Mouse (Mus musculus) embryo, embryonic 9.5 days (tissue): ENCODE measurements around the gene Ly6g6d.

Experiments
- DNase-seq: peaks from one replicate; pipeline ENCODE4 v3.0.0-alpha.2; 2017; ENCODE audit errors: extremely low spot score

Ly6g6d gene

DNA sequence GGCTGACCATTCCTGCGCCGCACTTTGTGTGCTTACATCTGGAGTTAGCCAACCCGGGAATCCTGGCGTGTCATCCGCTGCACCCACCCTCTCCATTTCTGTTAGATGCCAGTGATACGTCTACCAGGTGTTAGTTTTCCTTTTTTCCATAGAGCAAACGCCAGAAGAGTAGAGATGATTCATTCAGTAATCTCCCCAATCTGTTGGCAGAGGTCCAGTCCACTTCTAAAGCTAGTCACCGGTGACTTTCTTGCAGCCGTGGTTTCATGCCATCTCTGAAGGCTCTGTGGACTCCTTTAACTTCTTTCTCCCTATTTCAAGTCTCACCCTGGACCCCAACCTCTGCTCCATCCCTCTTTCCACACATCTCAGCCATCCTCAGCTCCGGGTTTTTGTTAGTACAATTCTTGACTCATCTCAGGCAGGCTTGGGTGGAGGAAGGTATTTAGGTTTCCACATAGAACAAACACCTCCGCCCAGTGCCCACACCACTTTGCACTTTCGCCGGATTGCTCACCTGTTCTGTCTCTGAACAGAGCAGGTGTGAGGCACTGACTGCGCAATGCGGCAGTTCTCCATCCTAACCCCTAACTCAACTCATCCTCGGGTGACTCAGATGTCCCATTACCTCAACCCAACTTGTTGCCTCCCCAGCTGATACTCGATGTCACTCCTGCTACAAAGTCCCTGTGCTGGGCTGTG lies 9.5 kb downstream of the Ly6g6d start:
- DNase-seq, result no peak

DNA sequence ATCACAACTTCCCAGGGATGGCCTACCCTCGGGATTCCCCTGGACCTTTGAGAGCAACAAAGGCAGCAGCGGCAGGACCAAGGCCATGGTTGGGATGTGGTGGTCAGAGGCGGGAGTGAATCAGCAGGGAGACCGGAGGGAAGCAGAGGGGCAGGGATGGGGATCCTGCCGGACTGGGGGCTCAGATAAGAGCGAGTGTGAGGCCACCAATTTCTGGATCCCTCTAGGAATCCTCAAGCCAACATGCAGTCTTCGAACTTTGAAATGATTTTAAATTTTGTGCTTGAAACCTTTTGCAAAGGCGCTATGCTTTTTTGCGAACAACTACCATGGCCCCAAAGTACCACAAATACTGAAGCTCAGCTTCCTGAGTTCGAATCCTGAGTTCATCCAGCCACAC lies 11.8 kb downstream of the Ly6g6d start, which contains the start of gene Mpig6b:
Gene Mpig6b (minus strand): TSS at position 101 of the 400 bp plus-strand sequence.
- DNase-seq, result no peak

DNA sequence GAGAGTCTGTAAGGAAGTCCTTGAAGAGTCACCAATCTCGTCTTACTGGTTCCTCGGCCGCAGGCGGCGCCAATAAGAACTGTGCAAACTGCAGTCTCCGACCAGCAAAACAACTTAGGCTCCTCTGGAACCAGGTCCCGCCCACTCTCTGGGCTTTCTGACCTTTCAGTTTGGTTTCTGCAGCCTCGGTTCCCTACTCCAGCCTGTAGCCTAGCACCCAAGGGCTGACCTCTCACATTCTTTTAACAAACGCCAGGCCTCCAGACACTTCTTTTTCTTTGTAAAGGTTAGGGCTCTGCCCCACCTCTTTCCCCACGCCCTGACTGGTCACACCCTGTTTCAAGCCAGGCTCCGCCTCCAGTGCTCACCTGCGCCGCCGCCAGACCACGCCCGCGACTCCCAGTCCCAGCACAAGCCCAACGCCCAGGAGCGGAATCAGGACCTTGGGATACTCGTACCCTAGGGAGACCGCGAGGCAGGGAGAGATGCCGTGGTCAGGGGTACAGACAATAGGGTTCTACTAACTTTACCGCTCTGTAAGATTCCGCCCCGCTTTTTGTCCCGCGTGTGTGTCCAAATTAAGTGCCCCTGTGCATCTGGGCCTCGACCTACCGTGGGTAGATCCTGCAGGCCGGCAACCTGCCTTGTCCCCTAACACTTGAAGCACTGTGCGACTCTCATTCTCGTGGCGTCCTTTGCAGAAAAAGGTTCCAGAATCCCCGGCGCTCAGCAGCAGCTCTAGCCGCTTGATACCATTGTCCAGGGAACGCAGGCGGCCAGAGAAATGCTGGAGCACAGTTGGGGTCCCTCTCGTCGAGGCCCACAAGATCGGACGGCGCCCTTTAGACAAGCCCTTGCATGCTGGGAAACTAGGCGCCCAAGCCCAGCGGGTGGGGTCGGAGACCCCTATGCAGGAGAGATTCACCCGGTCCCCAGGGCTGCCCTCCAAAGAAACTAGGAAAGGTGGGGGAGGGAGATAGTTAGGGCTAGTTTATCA lies 12.6 kb downstream of the Ly6g6d start, which contains the start of gene Ly6g6c:
Gene Ly6g6c (plus strand): TSS at position 438 of the 997 bp plus-strand sequence.
- peak; percentile 61 for DNase-seq

DNA sequence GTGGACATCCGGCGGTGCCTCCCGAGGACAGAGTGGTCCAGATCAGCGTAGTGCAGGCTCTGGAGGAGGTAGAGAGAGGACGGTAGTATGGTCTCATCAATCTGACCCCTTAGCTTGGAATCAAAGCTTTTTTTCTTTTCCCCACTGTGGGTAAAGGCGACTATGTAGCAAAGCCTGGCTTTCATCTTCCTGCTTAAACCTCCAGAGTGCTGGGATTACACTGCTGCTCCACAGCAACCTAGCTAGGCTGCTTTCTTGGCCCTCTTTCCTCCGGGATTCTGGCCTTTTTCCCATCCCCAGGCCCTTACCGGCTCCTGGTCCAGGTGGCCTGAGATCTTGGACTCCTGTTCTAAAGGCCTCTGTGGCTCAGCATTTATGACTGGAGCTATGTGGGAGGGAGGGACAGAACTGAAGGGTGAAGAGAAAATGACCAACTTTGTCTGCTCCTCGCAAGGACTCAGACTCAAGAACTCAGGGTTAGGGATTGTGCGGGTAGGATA lies 13.4 kb downstream of the Ly6g6d start:
- no peak for DNase-seq

DNA sequence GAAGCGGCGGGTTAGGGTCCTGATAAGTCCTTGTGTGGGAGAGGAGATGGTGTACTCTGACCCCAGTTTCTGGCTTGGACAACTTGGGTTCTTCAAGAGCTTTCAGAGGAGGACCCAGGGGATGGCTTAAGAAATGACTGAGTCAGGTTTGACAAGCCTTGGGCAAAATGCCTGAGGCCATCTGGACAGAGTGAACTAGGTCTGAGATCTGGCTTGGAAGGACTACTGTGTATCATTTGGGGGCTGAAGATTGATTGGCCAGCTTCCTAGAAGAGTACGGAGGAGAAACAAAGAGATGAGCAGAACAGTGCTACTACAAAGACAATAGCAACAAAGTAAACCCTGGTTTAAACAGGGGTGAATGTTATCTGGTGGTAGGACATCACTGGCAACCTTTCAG lies 14.4 kb downstream of the Ly6g6d start:
- DNase-seq, result no peak

DNA sequence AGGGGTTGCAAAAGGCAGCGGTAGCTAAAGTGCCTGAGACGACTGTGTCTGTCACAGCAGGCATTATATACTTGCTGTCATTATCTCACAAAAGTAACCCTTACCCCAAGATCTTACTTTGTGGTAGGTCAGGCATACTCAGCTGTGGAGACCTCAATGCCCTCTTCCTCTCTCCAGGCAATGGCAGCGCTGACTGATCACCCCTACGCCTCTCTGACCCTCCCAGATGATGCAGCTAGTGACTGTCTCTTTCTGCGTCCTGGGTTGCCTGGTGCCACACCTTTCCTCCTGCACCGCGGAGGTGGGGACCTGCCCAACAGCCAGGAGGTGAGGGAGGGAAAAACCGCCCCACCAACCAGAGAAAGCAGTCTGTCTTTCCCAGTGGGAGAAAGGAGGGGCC lies 16.6 kb downstream of the Ly6g6d start:
- DNase-seq, result no peak

DNA sequence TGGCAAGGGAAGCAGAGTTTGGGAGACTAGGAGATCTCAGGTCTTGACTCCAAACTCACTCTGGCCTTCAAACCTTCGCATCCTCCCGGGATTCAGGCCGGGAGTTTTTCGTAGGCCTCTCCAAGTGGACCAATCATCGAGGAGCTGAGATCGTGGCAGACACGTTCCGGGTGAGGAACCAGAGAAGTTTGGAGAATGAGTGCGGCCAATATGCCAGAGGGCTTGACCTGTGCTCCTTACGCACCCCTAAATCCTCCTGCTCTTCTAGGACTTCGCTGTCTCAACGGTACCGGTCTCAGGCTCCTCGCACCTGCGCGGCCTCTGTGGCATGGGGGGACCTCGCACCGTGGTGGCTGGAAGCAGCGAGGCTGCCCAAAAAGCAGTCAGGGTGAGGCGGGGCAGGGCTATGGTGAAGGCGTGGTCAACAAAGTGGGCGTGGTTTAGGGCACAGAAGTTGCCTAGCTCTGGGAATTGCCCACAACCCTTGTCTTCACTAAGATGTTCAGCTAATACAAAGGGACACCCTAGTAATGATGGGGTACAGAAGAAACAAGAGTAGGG lies 17.0 kb downstream of the Ly6g6d start:
- no peak for DNase-seq

DNA sequence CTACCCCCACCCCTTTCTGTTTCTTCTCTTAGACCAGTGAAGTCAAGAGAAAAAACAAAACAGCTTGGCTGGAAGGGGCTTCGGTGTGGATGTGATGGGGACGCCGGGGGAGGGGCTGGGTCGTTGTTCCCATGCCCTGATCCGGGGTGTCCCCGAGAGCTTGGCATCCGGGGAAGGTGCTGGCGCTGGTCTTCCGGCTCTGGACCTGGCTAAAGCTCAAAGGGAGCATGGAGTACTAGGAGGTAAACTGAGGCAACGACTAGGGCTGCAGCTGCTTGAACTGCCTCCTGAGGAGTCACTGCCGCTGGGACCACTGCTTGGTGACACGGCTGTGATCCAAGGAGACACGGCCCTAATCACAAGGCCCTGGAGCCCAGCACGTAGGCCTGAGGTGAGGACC lies 17.8 kb downstream of the Ly6g6d start:
- DNase-seq, result no peak

DNA sequence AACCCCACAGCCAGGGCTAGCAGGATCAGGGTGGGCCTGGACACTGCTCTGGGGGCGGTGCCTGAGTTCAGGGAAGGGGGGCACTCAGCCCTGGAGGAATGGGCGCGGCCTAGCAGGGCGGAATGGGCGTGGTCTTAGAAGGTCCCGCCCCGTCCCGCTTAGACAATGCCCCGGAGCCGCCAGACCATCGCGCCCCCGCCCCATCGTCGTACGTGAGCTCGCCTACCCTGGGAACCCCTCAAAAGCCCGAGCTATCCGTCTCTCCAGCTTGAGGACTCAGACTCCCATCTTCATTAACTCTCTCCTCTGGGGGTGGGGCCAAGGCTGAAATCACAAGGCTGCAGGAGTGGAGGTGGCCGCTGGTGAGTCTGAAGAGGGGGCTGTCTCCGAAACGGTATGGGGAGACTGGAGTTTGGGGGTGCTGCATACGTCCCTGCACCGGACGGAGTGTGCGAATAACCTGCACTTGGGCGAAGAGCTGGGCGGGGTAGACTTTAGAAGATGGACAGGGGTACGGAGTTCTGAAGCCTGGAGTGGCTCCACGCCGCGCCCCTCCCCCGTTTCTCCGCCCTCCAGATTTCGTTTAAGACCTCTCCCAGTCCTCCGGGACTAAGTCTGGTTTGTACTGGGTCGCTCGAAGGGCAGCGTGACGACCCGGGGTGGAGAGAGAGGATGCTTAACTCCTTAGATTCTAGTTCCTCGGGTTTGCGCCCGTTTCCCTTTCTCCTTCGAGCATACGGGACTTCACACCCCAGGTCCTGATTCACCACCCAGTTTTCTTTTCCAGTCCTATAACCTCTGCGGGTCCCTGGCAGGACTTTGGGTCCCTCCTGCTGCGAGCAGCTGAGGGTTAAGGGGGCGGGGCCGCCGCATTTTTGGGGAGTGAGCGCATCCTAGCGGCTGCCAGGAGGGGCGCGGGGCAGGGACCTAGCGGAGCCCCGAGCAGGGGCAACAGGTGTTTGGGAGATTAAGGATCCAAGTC lies 18.7 kb downstream of the Ly6g6d start, which contains the start of gene Ddah2:
Gene Ddah2 (plus strand): TSS at position 125 of the 982 bp plus-strand sequence.
- peak; percentile 95 for DNase-seq

DNA sequence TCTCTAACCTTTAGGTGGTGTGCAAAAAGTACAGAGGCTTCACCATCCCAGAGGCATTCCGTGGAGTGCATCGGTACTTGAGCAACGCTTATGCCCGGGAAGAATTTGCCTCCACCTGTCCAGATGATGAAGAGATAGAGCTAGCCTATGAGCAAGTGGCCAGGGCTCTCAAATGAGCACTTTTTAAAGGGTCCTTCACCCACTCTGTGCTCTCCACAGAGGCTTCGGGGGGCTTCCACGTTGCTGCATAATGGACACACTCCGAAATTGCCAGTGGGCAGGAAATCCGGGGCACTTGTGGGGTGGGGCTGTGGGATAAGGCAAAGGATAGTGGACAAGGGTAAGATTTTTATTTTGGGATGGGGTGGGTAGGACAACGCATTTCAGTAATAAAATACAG lies 19.5 kb downstream of the Ly6g6d start:
- DNase-seq, result no peak

DNA sequence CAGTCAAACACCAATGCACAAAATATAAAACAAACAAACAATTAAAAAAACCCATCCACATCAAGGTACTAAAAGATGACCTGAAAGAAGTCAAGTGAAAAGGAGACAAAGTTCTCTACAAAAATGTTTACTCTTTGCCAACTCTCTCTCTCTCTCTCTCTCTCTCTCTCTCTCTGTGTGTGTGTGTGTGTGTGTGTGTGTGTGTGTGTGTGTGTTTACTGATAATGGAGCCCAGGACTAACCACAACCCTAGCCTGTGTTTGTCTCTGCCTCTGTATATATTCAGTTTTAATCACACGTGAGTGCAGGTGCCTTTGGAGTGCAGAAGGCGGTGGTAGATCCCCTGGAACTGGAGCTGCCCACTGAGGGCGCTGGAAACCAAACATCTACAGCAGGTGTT lies 20.8 kb downstream of the Ly6g6d start:
- no peak for DNase-seq

DNA sequence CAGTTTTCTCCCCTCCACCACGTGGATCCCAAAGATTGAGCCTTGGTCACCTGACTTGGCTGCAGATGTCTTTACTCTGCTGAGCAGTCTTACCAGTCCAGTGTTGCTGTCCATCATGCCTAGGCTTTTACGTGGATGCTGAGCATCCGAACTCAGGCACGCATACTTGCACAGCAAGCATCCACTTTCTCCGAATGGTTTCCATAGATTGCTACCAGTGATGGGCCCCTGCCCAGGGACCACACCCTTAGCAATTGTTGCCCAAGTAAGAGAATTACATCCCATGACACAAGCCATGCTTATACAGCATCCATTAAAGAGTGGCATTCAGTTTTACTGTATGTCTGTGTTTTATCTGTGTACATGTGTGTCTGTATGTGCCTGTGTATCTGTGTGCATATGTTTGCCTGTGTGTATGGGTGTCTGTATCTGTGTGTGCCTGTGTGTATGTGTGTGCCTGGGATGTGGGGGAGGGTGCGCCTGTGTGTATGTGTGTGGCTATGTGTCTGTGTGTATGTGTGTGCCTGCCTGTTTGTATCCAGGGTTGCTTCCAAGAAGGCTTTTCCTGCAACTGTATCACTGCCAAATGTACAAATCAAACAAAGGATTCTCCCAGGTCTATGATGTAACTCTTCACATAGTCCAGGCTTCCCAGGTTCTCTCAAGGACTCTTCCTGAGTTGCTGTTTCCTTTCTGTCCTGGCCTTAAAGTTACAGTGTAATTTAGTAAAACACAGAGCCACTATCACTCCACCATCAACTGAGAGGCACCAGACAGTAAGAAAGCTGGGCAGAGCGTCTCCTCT lies 22.0 kb downstream of the Ly6g6d start:
- no peak for DNase-seq

DNA sequence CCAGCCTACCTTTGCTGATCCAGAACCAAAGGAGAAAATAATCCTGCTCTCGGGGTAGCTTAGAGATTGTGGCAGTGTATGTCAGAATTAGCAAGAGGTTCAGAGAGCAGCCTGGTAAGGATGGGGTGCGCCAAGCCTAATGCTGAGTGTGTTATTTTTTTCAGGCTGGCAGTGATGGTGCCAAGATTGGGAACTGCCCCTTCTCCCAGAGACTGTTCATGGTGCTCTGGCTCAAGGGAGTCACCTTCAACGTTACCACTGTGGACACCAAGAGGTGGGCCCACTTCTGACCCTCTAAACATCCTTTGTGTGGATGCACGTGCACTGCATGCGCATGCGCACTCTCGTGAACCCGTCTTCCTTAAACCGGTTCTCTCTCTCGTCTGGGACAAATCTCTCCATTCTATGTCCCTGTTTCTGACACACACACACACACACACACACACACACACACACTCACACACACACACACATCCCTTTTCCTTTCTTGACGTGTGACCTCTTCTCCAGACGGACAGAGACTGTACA lies 25.5 kb downstream of the Ly6g6d start:
- no peak for DNase-seq

DNA sequence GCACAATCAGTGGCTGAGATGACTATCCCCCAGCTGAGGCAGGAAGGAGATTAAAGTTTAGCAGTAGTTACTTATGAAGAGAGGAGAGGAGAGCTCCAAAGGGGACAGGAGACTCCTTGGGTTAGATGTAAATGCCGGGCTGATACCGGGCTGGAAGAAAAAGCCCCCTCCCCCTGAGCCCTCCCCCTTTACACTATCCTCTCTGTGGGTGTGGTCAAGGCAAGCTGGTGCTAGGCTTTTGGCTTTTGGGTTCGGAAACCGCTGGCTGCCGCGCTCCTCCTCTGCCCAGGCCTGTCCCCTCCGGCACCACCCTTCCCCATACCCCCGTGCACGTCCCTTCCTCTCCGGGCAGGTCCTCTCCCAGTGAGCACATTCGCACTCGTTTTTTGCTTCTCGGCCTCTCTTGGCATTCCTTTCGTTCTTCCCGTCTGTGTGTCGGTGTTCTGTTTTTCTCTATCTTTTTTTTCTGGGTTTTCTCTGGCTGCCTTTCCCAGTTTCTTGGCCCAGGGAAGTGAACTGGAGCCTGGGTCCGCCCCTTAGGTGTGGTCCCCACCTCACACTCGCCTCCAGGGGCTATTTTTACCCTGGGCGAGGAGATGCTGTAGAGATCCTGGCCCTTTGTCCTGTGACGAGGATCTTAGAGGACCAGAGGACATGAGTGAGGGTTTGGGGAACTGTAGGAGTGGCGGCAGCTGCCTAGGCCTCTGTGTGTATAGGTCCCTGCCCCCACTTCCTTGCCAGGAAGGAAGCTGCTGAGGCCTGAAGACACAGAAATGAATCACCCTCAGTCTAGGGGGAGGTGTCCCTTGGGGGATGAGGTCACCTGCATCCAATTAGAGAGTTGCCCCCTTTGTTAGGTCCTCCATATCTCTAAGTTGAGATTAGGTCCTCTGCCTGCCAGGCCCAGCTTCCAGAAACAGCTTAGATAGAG lies 26.4 kb downstream of the Ly6g6d start:
- DNase-seq, result peak; percentile 79

DNA sequence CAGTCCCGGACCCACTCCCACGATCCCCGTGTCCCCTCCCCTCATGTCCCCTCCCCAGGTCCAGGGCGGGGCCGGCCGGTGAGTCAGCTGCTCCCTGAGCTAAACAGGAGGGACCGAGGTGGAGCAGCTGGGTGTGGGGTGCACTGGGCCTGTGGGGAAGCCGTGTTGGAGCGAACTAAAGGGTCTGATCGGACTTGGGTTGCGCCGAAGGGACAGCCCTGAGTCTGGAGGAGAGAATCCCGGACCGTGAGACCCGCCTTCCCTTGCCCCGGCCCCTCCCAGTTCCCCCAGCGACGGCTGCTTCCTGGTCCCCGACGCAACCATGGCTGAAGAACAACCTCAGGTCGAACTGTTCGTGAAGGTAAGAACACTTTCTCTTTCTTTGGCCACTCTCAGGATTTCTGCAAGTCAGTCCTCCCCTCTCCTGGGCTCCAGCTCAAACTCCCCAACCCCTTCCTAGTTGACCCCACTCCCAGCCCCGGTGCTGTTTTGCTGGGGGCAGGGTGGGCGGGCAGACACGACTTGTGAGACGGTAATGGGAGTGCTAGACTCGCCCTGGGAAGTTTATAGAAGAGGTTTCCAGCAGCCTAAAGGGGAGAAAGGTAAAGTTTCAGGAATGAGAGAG lies 27.6 kb downstream of the Ly6g6d start:
- peak; percentile 81 for DNase-seq

DNA sequence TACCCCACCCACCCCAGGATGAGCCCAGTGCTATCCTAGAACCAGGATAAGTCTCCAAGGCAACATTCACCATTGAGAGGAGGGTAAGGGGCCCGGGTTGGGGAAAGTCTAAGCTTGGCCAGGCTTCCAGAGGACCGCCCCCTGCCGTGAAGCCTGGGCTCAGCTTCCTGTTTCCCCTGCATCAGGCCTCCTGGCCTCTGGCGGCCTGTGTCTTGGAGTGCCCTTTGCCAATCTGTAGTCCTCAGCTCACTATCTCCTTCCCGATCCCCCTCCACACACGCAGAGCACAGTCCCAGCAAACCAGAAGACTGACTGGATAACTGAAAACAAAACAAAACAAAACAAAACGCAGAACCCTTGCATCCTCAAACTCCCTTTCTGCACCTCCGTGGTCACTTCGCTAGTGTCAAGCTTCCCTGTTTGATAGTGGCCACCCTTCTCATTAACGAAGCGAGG lies 28.3 kb downstream of the Ly6g6d start, which contains the start of gene Clic1:
Gene Clic1 (plus strand): TSS at position 406 of the 456 bp plus-strand sequence.
- DNase-seq, result peak; percentile 85

DNA sequence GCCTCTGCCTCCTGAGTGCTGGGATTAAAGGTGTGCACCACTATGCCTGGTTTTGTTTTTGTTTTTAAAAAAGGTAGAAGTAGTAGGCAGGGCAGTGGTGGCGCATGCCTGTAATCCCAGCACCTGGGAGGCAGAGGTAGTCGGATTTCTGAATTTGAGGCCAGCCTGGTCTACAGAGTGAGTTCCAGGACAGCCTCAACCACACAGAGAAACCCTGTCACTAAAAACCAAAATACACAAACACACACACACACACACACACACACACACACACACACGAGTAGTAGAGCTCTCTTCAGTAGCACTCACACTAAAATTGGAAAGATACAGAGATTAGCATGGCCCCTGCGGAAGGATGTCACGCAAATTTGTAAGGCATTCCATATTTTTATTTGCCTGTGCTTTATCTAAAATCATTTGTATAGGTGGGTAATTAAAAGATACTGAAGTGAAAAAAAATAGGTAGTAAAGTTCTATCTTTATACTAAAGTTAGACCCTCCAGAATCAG lies 28.9 kb downstream of the Ly6g6d start:
- DNase-seq, result no peak
